Mouse (Mus musculus) lung, postnatal 10 days (tissue): ENCODE measurements around the gene Cutal.
"Not testable (repeated sequence)": the region's sequence is repeated elsewhere in the genome, so short reads cannot be mapped to it uniquely, and the experiment has no call there.

ENCODE experiments used
- DNase-seq: peaks from one replicate; pipeline ENCODE4 v3.0.0; 2021

Cutal gene

DNA sequence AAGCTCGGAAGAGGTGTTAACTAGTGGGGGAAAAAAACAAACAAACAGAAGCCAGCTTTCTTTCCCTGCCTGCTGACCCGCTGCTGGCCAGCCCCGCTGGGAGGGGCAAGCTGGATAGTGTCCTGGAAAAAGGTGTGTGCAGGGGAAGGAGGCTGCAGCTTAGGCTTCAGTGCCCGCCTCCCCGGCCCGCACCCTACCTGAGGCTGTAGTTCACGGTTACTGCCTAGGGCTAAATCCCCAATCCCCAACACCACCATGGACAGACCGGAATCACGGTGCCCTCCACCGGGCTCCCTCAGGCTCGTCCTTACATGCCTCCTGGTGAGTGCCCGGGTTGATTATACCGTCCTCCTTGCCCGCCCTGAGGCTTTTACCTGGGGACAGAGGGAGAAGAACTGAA lies at the start of gene Cutal:
Gene Cutal (plus strand): TSS at position 126 of the 400 bp plus-strand sequence.
- peak; percentile 62 for DNase-seq

DNA sequence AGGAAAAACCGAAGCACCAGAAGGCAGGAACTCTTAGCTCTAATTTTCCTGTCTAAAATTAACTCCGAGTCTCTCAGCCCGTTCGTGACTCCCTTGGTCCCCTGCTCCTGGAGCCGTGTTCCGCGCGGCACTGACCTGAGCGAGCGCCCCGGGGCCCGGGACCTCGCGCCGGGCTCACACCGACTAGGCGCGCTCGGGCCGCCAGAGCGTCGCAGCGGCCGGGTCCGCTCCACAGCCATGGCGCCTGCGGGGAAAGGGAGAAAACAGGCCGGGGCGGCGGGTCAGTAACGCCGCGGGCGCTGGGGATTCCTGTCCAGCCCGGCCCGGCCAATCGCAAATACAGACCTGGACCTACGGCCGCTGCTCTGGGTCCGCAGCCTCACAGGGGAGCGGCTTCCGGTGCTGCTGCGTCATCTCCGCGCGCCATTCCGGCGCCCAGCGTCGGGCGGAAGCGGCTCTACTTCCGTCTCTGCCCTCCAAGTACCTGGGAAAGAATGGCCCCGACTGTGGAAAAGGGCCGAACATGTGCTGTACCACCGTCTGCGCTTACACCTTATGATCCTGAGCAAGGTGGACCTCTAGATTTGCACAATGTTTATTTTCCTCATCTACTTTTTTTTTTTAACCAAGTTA lies 48.3 kb upstream of the Cutal start, which contains the start of gene Fbxw2:
Gene Fbxw2 (minus strand): TSS at position 485 of the 633 bp plus-strand sequence.
- DNase-seq: peak; percentile 95

DNA sequence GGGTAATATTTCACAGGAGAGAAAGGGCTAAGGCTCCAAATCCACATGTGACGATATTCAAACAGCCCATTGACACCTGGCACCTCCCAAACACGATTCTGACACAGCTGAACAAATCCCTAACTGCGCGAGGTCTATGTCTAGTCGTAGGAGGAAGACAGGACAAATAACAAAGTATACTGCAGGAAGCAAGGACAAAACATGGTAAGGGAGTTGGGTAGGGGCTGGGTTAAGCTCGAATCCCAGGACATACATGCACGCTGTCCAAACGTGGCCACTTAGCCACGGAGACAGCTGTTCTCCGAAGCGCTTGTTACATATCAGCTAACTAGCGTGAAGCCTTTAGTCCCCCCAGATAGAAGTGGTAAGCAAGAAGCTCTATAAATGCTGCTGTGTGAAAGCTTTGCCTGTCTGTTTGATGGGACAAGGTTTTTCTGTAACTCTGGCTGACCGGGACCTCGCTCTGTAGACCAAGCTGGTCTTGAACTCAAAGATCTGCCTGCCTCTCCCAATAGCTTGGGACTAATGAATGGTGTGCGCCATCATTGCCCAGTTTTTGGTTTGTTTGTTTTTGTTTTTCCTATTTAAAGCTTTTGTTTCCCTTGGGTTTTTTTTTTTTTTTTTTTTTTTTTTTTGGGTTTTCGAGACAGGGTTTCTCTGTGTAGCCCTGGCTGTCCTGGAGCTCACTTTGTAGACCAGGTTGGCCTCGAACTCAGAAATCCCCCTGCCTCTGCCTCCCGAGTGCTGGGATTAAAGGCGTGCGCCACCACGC lies 47.5 kb upstream of the Cutal start:
- no peak for DNase-seq

- DNase-seq: no peak
Measured at GRCm38 (mm10) chr2:34827591-34827990, 46.6 kb upstream of the Cutal start.

DNA sequence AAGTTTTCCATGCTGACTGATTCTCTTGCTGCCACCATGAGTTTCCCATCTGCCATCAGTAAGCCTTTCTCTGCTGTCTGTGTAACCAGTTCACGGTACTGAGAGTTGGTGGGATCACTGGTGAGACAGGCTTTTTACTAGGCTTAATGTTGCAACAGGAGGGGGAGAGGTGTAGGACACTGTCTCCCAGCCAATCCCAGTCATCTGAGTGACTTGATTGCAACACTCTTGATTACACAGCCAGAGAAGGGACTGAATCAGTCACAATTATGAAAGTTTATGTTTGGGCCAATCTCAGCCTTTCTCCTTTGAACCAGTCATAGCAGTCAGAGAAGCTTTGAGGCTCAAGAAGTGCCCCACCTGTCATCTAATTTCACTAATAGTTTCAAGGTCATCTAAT lies 46.2 kb upstream of the Cutal start:
- DNase-seq: no peak

- not testable (repeated sequence) for DNase-seq
Measured at GRCm38 (mm10) chr2:34830066-34830465, 44.1 kb upstream of the Cutal start.

DNA sequence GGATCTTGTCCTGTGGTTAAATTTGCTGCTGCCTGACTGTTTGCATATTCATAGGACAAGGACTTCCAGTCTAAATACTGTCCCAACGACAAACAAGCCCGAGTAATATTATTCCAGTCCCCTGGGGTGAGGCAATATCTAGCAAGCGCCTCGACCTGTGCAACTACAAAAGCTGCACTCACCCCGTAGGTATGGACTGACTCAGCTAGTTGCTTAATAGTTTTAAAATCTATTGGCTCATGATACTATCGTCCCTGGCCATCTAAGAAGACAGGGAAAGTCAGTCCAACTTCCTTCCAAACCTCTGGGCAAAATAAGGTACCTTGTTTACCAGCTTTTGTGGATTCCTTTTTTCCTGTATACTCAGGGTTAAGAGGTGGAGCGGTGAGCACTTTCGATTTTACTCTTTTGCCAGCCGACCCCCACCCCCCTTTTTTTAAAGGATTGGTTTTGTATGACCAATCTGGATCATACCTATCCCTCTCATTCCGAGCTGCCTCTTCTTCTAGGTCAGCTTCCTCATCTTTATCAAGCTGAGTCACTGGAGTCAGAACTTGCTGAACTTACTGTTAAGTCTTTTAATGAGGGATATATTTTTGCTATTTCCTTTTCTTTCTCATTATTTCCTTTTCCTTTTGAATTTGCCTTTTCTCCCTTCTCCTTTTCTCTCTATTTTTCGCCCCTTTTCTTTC lies 41.3 kb upstream of the Cutal start, which contains the start of gene Gm34653:
Gene Gm34653 (plus strand): TSS at position 242 of the 692 bp plus-strand sequence.
- DNase-seq: not testable (repeated sequence)

DNA sequence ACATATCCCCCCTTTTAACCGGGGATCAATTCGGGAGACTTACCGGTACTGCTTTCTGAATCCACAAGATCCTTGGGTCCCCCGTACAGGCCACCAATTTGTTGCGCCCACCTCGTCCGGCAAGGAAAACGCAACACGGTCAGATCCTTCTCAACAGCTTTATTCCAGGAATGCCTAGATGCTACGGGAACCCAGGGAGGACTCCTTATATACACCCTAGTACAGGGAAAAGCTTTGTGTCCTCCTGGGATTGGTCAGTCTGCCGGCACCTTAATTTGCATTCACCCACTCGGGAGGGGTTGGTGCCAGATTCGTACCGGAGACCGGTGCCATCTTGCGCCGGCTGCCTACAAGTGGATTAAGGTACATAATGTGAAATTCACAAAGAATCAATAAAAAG lies 40.6 kb upstream of the Cutal start:
- no peak for DNase-seq

- DNase-seq: no peak
Measured at GRCm38 (mm10) chr2:34835669-34836068, 38.5 kb upstream of the Cutal start.

- DNase-seq: not testable (repeated sequence)
Measured at GRCm38 (mm10) chr2:34840143-34840542, 34.1 kb upstream of the Cutal start.

DNA sequence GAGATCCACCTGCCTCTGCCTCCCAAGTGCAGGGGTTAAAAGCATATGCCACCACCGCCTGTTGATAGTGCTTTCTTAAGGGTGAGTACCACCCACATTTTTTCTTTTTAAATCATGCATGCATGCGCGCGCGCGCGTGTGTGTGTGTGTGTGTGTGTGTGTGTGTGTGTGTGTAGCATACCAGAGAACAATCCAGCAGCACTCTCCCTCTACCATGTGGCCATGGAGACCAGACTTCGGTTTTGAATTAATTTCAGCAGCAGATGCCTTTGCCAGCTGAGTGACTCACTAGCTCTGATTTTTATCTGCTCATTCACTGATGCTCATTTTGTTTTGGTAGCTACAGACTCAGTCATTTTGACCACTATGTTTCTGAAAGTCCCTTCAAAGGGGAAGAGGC lies 32.5 kb upstream of the Cutal start:
- no peak for DNase-seq

- peak; percentile 86 for DNase-seq
Measured at GRCm38 (mm10) chr2:34843211-34843939, 30.8 kb upstream of the Cutal start.

GRCm38 (mm10) chr2:34847702-34848101 lies 26.5 kb upstream of the Cutal start:
- DNase-seq: no peak

GRCm38 (mm10) chr2:34855265-34855664 lies 18.9 kb upstream of the Cutal start:
- DNase-seq: peak; percentile 10

DNA sequence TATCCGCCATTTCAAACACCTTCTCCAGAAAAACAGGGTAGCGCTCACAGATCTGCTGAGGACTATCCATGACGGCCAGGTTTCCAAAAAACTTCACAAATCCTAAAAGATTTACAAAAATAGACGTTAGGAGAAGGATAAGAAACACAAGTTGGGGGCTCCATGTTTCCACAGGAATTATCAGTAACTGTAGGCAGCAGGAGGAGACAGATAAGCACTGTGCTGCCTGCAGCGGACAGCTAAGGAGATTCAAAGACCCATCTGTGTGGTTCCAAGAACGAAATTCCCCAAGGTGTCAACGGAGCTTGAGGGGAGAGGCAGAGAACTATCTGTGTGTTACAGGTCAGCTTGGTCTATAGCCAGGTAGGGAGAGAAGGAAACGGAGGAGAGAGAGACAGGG lies 16.5 kb upstream of the Cutal start:
- no peak for DNase-seq

DNA sequence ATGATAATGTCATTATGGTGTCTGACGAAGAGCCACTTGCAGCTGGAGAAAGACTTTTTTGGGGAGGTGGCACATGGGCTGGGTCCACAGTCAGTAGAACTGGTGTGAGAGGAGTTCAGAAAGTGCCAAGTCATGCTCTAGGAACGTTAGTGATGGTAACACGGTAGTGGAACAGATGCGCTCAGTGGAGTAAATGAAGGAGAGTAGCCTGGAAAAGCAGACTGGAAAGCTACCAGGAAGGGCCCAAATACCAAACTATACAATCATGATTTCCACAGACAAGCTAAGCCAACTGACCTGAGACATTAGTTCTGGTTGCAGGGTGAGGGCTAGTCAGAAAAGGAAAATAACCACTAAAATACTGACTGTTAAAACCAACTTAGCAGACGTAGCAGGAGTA lies 4.5 kb upstream of the Cutal start:
- DNase-seq: no peak

DNA sequence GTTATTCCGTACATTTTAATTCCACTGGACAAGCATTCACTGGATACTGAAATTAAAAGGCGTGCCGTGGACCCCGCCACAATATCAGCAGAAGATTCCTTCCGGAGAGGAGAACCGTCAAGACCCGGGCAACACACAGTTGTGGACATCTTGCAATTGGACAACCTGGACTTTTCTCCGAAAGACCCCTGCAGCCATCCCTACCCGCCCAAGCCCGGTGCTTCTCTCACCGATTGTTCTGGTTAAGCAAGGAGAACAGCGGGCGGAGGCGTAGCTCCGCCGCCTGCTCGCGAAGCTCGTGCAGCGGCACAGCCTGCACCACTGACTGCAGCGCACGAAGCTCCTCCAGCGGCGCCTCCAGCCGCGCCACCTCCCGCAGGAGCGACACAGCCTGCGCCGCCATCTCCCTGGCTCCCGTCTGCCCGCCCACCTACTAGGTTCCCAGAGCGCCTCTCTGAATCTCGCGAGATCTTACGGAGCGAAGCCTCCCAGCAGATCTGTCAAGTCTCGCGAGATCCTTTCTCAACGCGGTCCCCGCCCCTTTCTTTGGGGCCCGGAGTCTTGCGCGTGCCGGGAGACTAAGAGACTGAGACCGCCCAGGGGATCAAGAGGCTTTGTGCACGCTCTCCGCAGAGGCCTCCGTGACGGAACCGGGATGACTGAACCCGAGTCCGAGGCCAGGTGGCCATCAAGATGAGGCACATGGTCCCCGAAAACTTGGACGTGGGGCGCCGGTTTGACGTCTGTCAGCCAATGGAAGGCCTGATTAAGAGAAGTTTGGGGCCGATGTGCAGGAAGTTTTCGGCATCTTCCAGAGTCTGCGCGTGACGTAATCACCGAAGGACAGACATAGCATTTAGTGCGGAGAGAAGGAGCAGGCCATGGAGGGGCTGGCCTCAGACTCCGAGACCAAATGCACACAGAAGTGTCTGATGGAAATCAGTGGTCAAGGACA lies 3.4 kb upstream of the Cutal start:
- DNase-seq: peak; percentile 97

DNA sequence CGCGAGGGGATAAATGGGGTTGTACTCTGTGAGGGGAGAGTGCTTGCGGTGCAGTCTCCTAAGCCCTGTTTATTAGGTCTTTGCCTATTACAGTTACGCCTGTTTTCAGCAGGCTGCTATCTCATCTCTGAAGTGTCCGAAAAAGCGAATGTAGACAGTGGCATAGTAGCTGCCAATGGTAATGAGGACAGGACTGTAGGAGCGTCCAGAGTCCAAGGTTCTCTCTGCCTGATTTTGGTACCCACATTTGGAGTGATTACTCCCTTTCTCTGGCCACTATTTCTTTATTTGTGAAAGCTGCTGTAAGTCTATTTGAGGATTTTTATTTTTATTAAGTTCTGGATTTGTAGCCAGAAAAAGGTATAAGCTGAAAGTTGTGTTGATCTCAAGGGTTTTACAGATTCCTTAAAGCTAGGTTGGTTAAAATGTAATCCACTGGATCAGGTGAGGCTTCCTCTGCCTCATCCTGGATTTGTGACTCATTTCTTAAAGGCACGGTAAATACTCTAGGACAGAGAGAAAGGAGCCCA lies 685 bp downstream of the Cutal start, which contains the start of gene Psmd5:
Gene Psmd5 (minus strand): TSS at position 153 of the 530 bp plus-strand sequence.
- DNase-seq: no peak

- no peak for DNase-seq
Measured at GRCm38 (mm10) chr2:34880054-34880453, 5.9 kb downstream of the Cutal start.

GRCm38 (mm10) chr2:34882757-34883156 lies 8.6 kb downstream of the Cutal start:
- no peak for DNase-seq

- no peak for DNase-seq
Measured at GRCm38 (mm10) chr2:34883190-34883589, 9.0 kb downstream of the Cutal start.
